Mouse (Mus musculus) cerebellum, postnatal 14 days (tissue): ENCODE measurements at regions not wholly inside any gene's neighbourhood (a gene's known extent, or its start where the extent isn't known, plus 50 kb on each side); places are given as distances from the start of the nearest gene placed in this dataset.

Source experiments
- DNase-seq, 2 experiments: peaks; one replicate each; pipeline ENCODE4 v3.0.0; 2021; ENCODE audit warnings: mixed read lengths in 2 of 2

DNA sequence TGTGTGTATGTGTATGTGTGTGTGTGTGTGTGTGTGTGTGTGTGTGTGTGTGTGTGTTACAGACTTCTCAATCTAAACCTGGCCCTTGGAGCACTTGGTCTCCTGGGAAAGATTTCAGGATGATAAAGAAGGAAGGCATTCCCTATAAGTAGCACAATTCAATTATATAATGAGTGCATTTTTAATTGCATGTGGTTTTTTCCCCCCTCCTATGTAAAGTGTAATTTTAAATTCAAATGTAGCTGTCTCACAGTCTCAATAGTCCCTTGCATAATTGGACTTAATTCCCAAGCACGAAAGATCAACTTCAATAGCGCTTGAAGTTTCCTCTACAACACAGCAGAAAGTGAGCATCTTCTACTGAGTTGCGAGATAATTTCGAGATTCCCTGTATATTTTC, 566.3 kb downstream of the Adgrl2 start:
- DNase-seq, result no peak

DNA sequence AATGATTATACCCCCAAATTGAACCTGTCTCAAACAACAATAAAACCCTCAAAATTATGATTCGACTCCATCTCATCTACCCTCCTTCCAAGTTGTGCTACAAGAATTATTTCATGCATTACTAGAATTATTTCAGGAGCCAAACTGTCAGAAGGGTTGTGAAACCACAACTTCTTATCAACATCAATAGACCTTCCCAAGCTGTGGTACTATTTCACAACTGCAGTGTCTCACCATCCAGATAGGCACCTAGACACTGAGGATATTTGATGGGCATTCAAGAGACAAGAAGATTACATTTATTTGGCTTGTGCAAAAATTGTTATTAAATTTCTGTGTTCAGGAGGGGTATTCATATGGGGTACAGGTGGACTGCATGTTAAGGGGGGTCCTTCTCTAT, 567.0 kb downstream of the Adgrl2 start:
- no peak for DNase-seq

DNA sequence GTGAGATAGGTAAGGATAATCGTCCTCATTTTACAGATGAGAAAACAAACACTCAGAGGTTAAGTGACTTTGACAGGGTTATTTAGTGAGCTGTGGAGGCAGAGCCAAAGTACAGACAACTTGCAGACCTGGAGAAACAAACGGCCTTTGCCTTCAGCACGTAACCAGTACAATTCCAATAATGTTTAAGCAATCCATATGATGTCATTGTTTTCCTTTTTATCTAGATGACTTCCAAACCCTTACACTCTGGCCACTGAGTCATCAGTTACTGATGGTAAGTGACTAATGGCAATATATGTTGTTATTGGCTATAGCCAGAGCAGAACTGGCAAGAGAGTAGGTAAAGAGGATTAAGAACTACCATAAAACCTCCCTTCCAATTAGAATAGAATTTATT, 567.6 kb downstream of the Adgrl2 start:
- DNase-seq, result no peak

DNA sequence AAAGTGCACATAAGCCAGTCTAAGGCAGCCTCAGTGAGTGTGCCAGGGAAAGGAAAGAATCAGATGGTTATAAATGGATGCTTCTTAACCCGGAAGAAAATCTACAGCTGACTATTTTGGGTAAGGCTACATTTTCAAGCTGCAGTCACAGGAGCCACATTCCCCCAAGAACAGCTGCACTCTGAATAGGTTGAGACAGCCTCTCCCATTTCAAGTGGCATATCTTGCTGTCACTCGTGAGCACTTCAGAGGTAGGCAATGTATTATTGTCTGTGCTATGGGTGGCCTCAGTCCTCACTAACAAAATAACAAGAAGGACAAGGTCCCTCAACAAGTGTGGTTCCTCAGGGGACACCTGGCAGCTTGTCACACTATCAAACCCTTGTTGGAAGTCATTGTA, 568.1 kb downstream of the Adgrl2 start:
- no peak for DNase-seq

DNA sequence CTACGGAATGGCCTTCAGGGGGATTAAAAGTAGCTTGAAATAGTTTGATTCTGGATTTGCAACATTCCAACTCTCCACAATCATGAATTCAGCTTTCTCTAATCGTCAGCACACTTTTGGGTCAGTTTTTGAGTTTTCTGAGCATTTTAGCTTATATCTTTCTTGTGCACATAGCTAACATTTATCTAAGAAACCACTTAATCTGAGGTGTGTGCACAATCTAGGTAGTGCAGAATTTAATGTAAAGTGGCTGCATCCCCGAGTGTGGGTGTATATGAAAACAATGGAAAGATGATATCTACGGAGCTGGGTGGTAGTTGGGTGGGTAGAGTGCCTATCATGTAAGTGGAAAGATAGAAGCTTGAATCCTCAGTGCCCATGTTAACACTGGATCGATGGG, 570.1 kb downstream of the Adgrl2 start:
- no peak for DNase-seq

DNA sequence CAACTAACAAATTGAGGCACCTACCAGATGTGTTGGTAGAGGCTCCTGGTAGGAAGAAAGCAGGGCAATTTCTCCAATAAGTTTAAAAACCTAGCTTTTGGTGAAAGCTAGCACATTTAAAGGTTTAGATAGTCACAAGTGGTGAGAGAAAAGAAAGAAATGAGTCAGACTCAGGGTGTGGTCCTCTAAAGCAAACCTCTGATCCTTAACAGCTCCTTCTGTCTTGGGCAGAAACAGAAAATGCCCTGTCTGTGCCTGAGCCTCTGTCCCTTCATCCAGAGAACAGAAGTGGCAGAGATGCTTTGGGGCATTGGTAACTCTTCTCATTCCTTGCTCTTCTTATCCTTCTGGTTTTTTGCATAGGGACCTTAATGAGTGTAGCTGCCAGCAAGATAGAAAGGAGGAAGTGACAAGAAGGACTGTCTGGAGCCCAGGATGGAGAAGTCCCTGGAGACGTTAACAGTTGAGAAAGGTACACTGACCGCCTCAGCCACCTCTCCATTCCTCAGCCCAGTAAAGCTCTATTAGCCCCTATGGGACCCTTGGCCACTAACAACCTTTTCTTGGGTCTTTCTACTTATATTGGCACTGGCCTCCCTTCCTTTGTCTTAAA, 570.8 kb downstream of the Adgrl2 start:
- no peak for DNase-seq

DNA sequence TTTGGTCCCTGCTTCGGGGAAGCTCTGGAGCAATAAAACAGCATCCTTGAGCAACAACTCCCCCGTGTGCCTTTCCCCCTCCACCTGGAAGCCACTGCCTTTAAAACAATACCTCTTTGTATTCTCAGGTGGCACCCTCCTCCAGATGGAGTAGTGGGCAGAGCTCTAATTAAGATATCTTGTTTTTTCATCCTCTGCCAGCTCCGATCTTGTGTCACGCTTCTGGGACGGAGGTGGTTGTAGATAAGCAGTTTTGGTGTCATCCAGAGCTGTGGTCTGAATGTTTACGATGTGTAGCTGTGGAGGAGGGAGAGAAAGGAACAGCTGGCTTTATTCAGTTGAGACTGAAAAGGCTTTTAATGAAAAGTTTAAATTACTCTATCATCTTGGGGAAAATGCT, 572.3 kb downstream of the Adgrl2 start:
- DNase-seq, result no peak

DNA sequence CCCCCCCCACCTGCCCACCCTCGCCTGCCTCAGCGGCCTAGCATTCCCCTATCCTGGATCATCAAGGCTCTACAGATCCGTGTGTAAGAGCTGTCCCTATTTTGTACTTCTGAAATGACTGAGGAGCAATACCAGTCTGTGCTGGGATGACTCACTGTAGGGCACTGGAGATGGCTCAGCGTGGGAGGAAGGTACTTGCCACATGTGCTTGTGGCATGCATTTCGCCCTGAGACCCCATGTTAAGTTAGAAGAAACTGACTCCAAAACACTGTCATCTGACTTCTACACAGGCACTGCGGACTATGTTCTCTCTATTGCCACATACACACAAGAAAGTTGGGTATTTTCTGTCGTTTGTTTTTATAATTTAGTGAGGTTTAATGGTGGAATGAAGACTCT, 574.9 kb downstream of the Adgrl2 start:
- no peak for DNase-seq

DNA sequence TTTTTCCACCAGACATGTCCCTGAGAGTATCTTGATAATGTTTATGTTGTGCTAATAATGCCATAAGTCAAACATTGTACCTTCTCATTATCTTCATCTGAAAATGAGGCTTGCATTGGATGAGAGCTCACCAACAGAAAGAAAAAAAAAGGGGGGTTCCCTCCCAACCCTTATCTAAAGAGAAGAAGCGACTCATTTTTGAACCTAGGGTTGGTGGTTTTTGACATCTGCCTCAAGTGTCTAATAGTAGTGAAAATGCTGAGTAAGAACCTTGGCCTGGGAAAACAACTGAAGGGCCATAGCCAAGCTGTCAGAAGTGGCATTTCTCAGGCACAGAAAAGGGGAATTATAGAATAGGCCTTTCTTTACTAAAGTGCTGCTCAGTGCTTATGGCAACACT, 577.3 kb downstream of the Adgrl2 start:
- no peak for DNase-seq

DNA sequence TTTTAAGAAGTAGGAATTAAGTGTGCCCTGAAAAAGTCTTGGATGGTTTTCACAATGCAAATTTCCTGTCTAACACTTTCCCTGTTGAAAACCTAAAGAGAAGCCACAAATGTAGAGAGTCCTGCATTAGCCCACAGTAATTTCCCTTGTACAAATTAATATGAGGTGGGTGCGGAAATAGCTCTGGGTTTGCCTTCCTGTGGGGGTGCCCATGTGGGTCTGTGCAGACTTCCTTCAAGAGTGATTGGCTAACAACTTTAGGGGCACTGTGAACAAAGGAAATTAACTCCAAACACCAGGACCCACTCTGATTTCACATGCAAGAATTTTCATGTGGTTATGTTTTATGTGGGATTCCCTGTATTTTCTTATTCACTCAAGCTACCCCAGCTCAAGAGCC, 578.2 kb downstream of the Adgrl2 start:
- DNase-seq, result no peak

DNA sequence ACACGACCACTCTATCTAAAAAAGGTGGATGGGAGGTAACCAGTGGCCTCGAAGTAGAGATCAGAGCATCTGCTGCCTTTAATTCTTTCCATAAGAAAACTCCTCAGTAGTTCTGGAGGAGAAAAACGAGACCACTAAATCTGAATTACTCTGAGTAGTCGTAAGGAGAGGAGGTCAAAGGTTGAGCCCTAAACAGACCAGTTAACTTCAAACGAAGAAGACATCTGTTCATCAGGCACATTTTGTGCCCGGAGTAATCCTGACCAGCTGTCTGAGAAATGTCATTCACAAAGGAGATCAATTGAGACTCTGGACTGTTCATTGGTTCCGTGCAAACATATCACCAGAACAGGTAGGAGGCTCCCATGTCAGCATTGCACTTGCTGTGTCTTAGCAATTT, 592.0 kb downstream of the Adgrl2 start:
- DNase-seq, result no peak

DNA sequence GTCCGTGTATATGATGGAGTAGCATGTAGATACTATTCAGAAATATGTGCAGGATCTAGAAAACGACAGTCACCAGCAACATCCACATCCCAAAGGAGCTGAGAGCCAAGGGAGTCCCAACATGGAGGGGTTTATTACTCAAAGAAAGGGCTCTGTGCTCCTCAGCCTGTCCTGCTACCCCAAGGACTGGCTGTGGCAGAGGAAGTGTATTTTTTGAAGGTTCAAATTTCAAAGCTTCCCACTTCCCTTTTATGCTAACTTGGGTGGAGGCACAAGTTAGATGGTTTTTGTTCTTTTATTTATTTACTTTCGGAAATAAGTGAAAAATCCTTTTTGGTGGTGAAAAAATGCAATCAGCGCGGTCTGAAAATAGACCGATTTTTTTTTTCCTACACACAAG, 602.8 kb downstream of the Adgrl2 start:
- no peak for DNase-seq

DNA sequence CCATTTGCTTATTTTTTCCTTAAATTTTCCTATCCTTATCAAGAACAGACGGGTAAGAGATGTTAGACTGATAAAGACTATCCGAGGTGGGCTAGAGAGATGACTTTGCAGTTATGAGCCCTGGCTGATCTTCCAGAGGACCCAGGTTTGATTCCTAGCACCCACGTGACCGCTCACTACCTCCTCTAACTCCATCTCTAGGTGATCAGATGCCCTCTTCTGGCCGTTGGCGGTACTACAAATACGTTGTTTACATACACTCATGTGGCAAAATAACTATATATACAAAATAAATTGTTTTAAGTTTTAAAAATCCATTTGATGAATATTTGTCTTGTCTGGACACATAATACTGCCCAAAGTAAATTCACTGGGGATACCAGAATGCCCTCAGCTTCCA, 604.6 kb downstream of the Adgrl2 start:
- DNase-seq, result peak in 1 of 2 experiments; percentile 11

DNA sequence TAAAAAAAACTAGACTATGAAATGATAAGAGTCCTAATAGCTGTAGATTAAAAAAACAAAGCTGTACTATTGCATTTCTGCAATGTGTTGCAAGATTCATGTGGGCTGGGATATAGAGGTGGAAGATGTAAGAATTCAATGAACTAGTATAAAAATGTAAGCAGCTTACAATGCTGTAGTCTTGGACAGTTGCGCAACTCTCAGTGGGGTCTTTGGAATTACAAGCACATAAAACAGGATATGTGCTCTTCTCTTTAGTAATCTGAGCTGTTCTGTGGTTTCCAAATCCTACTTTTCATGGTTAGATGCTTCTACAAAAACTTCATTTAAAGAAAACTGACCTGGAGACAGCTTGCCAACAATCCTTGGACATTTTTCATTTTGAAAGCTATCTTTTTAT, 609.3 kb downstream of the Adgrl2 start:
- no peak for DNase-seq

DNA sequence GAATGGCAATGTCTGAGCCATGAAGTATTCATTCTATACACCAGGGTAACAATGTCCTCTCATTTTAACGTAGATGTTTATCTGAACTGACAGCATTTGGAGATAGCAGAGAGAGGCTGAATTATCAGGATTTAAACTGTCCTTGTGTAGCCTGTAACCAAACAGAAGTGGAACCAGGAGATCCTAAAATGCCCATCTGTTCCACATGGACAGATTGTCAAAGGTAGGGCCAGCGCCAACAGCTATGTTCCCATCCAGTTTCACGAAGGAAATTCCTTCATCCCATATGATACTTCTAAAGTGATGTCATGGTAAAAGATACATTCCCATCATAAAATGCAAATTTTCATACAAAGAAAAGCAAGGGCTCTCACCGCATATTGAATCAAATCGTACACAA, 627.0 kb downstream of the Adgrl2 start:
- peak in 1 of 2 experiments; percentile 37 for DNase-seq

DNA sequence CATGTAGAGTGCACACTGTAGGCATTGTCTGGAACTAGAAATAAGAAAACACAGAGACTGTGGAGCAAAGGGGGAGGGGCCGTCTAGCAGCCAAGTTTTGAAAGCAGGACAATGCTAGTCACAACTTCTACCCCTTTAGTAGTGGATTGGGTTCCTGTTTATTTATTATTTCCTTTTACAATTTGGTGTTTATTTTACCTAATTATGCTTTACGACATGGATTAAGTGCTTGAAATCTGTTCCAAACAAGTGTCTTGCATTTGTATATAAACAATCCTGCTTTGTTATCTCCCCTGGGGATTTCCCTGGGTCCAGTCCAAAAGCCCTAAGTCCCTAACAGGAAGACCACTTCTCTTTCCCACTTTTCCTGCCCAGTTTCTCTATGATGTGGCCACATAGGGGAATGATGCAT, 627.9 kb downstream of the Adgrl2 start:
- peak in 1 of 2 experiments; percentile 3 for DNase-seq

DNA sequence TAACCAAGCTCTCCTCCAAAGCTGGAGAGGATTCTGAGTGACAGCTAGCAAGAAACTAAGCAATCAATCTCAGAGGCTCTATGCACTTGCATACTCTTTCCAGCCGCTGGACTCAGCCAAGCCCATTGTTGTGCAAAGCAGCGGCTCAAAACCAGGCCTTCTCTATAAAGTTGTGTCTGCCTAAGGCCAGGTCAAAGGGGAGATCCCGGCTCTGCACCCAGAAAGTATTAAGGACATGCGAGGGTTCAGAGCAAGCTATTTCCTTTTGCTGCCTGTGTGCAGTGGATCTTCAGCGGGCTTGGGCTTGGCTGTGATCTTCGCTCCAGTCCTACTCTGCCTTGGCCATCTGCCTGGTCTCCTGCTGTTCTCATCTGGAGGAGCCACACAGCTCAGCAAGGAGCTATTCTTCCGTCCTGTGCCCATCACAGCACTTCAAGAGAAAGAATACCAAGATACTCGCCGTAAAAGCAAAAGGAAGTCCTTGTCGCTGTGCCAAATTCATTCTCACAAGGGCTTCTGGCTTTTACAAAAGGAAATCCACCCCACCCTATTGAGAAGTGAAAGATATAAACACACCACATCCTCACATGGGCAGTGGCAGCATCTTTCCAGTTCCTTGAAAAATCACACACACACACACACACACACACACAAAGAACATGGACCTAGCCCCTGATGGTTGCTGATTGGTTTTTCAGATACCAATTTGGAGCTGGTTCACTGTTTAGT, 646.6 kb downstream of the Adgrl2 start:
- DNase-seq, result peak; percentile 71 to 73

DNA sequence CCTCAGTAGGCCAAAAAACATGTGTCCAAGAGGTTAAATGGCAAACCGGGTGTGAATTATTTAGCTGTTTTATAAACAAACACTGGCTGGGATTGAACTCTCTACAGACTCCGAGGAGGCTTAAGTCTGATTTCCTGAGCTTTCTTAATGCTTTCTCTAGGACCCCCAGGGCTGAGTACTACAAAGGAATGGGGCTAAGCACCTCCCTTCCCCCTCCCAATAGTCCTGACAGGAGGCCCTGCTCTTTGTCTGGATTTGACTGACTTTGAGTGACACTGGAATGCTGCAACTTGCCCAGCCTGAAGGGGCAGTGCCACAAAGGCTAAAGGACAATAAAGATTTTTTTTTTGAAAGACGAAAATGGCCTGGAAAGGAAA, 647.1 kb downstream of the Adgrl2 start:
- no peak for DNase-seq

DNA sequence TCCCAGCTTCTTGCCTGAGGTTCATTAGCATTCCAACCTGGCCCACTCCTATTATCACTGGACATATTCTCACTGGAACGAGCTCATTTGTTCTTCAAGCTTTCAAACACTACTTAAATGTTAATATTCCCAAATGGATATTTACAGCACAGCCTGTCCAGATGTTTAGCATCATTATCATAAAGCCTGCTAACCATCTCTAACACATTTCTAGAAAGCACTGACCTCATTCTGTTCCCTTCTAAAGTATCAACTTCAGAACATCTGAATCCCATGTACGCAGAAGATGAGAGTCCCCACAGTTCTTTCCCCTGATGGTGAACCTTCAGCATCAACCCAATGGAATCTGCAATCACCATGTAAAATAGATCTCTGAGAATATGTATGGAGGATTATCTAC, 651.1 kb downstream of the Adgrl2 start:
- DNase-seq, result no peak

DNA sequence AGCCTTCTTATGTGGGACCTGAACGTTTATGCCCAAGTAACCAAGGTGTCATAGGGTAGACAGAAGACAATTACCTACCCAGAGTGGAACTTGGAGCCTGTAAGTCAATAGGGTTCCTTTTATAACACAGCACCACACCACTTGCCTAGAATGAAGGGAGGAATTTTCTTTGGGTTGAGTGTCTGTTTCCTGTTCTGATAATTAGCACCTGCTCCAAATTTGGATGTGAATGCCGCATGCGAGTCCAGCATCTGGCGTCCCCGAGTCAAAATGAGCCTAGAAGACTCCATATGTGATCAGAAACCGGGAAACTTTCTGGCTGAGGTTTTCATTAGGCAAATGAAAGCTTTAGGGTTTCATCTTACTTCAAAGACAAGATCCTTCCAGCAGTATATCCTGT, 653.7 kb downstream of the Adgrl2 start:
- no peak for DNase-seq

DNA sequence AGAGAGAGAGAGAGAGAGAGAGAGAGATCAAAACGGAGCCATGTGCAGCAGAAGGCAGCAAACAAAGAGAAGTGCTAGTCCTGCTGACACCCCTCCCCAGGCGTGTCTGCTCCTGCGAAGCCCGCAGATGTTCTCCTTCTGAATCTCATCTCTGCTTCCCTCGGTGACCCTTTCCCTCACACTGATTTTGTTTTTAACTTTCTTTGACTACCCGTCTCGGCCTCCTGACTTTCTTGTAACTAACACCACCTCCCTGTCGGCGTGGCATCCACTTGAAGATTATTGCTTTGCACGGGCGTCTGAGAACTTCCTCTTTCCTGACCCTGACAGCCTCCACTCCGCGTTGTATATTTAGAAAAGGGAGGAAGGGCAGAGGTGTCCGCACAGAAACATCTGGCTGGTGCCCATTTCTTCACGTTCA, 654.3 kb downstream of the Adgrl2 start:
- no peak for DNase-seq

DNA sequence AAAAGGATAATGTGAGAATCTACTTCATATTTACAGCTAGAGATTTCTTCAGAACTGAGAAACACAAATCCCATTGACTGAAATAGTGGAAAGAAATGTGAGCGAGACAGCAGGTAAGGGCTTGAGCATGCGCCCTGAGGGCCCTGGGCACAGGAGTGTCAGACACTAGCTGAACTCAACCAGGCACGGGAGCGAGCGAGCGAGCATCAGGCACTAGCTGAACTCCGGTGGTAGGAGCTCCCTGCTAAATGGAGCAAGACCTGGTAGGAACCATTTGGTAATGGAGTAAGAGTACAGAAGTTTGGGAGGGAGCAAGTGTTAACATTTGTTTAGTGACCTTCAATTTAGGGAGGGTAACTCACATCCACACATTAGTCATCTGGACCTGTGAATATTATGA, 654.7 kb downstream of the Adgrl2 start:
- DNase-seq, result no peak

DNA sequence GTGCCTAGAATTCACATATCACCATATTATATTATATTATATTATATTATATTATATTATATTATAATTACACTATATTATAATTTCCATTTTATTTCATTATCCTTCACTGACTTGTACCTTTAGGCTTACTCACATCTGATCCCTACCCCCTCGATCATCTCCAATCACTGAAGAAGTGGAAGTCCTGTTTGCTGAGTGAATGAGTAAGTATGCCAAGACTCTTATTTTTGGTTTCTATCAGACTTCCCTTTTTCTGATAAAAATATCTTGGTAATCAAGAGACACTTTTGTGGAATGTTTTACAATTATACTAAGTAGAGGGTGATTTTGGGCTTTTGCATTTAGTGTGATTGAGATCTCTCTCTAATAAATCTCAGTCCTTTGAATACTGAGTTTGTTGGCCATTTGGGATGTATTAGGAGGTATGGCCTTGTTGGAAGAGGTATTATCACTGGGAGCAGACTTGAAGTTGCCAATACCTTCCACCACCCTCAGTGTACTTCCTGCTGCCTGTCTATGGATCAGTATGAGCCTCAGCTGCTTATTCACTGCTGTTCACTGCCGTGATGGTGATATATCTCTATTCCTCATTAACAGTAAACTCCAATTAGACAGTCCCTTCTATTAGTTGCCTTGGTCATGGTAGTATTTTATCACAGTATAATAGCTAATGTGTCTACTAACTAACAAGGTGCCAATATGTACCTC, 665.3 kb downstream of the Adgrl2 start:
- no peak for DNase-seq

DNA sequence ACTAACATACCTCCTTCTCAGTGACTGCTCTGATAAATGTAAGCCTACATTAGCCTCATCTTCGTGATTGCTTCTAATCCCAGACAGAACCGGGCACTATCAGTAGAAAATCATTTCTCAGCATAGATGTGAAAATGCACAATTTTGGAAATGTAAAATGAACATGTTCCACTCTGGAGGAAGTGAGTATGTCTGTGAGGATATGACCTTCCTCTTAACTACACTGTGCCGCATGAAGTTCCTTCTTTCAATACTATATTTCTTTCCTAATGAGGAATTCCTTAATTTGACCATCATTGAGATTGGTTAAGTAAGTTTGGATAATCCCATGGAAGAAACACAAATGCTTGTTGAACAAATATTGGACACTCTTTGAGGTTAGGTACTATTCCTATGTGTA, 668.5 kb downstream of the Adgrl2 start:
- DNase-seq, result no peak
